Mouse (Mus musculus): ENCODE measurements at regions not wholly inside any gene's neighbourhood (a gene's known extent, or its start where the extent isn't known, plus 50 kb on each side); places are given as distances from the start of the nearest gene placed in this dataset.
A peak's percentile ranks its signal among the peaks of the same experiment; 100 is the strongest.

- no peak for DNase-seq
- Histone ChIP-seq H3K4me3 (replicated peaks; ENCODE audit: extremely low read depth, low read depth, low read length) (no peak overlapping the region), H3K4me1 (ENCODE audit: control insufficient read depth, insufficient read depth, low read length) (no peaks in the 10 kb centered on the region)
- 68% methylated on average over 15 of the region's 15 CpGs for WGBS
- TF ChIP-seq CTCF (IDR thresholded peaks at IDR 0.05; ENCODE audit: insufficient read depth, low read length): no peak
- TF ChIP-seq POLR2A (IDR thresholded peaks at IDR 0.05; ENCODE audit: borderline replicate concordance, extremely low read depth, low read depth, low read length): no peak
Measured at GRCm38 (mm10) chr5:149338016-149338696, 73.4 kb upstream of the Medag start.

- Histone ChIP-seq H3K4me1 (ENCODE audit: control insufficient read depth, insufficient read depth, low read length) (no peaks in the 10 kb centered on the region), H3K4me3 (replicated peaks; ENCODE audit: extremely low read depth, low read depth, low read length) (no peak overlapping the region)
- WGBS: 70% methylated on average over 5 of the region's 5 CpGs
- no peak for DNase-seq
- TF ChIP-seq CTCF (IDR thresholded peaks at IDR 0.05; ENCODE audit: insufficient read depth, low read length) (no peak), POLR2A (IDR thresholded peaks at IDR 0.05; ENCODE audit: borderline replicate concordance, extremely low read depth, low read depth, low read length) (no peak)
Measured at GRCm38 (mm10) chr5:149338697-149339078, 72.9 kb upstream of the Medag start.

GRCm38 (mm10) chr5:149340361-149340760 is 71.2 kb upstream of the Medag start:
- 66% methylated on average over 7 of the region's 7 CpGs for WGBS
- Histone ChIP-seq H3K4me1 (ENCODE audit: control insufficient read depth, insufficient read depth, low read length) (no peaks in the 10 kb centered on the region), H3K4me3 (replicated peaks; ENCODE audit: extremely low read depth, low read depth, low read length) (no peak overlapping the region)
- DNase-seq: no peak
- TF ChIP-seq POLR2A (IDR thresholded peaks at IDR 0.05; ENCODE audit: borderline replicate concordance, extremely low read depth, low read depth, low read length) (no peak), CTCF (IDR thresholded peaks at IDR 0.05; ENCODE audit: insufficient read depth, low read length) (no peak)

- no peaks in the 10 kb centered on the region for H3K4me1 ChIP-seq (ENCODE audit: control insufficient read depth, insufficient read depth, low read length)
- H3K4me3 ChIP-seq (replicated peaks; ENCODE audit: extremely low read depth, low read depth, low read length): no peak overlapping the region
- DNase-seq: no peak
- WGBS: 67% methylated on average over 6 of the region's 6 CpGs
- TF ChIP-seq POLR2A (IDR thresholded peaks at IDR 0.05; ENCODE audit: borderline replicate concordance, extremely low read depth, low read depth, low read length): no peak
- no peak for TF ChIP-seq CTCF (IDR thresholded peaks at IDR 0.05; ENCODE audit: insufficient read depth, low read length)
Measured at GRCm38 (mm10) chr5:149341461-149341860, 70.1 kb upstream of the Medag start.

GRCm38 (mm10) chr5:149343610-149344527 is 67.7 kb upstream of the Medag start:
- TF ChIP-seq POLR2A (IDR thresholded peaks at IDR 0.05; ENCODE audit: borderline replicate concordance, extremely low read depth, low read depth, low read length) (no peak), CTCF (IDR thresholded peaks at IDR 0.05; ENCODE audit: insufficient read depth, low read length) (no peak)
- no peaks in the 10 kb centered on the region for H3K4me1 ChIP-seq (ENCODE audit: control insufficient read depth, insufficient read depth, low read length)
- no peak overlapping the region for H3K4me3 ChIP-seq (replicated peaks; ENCODE audit: extremely low read depth, low read depth, low read length)
- 75% methylated on average over 21 of the region's 21 CpGs for WGBS
- no peak for DNase-seq

GRCm38 (mm10) chr5:149344528-149344855 is 67.1 kb upstream of the Medag start:
- no peaks in the 10 kb centered on the region for H3K4me1 ChIP-seq (ENCODE audit: control insufficient read depth, insufficient read depth, low read length)
- DNase-seq: no peak
- WGBS: 78% methylated on average over 4 of the region's 4 CpGs
- TF ChIP-seq POLR2A (IDR thresholded peaks at IDR 0.05; ENCODE audit: borderline replicate concordance, extremely low read depth, low read depth, low read length) (no peak), CTCF (IDR thresholded peaks at IDR 0.05; ENCODE audit: insufficient read depth, low read length) (no peak)
- no peak overlapping the region for H3K4me3 ChIP-seq (replicated peaks; ENCODE audit: extremely low read depth, low read depth, low read length)

- 83% methylated on average over 6 of the region's 6 CpGs for WGBS
- TF ChIP-seq CTCF (IDR thresholded peaks at IDR 0.05; ENCODE audit: insufficient read depth, low read length): no peak
- TF ChIP-seq POLR2A (IDR thresholded peaks at IDR 0.05; ENCODE audit: borderline replicate concordance, extremely low read depth, low read depth, low read length): no peak
- no peak for DNase-seq
- H3K4me1 ChIP-seq (ENCODE audit: control insufficient read depth, insufficient read depth, low read length): no peaks in the 10 kb centered on the region
- H3K4me3 ChIP-seq (replicated peaks; ENCODE audit: extremely low read depth, low read depth, low read length): no peak overlapping the region
Measured at GRCm38 (mm10) chr5:149345161-149345560, 66.4 kb upstream of the Medag start.

GRCm38 (mm10) chr5:149349685-149350084 is 61.9 kb upstream of the Medag start:
- DNase-seq: no peak
- WGBS: 74% methylated on average over 8 of the region's 8 CpGs
- TF ChIP-seq POLR2A (IDR thresholded peaks at IDR 0.05; ENCODE audit: borderline replicate concordance, extremely low read depth, low read depth, low read length) (no peak), CTCF (IDR thresholded peaks at IDR 0.05; ENCODE audit: insufficient read depth, low read length) (no peak)
- no peak overlapping the region for H3K4me3 ChIP-seq (replicated peaks; ENCODE audit: extremely low read depth, low read depth, low read length)
- H3K4me1 ChIP-seq (ENCODE audit: control insufficient read depth, insufficient read depth, low read length): 0 out of 2 replicates have a peak, but pooled peaks cover 2% of the 10 kb centered on the region

- WGBS: 24% methylated on average over 14 of the region's 14 CpGs
- H3K4me3 ChIP-seq (replicated peaks; ENCODE audit: extremely low read depth, low read depth, low read length): no peak overlapping the region
- TF ChIP-seq CTCF (IDR thresholded peaks at IDR 0.05; ENCODE audit: insufficient read depth, low read length) (no peak), POLR2A (IDR thresholded peaks at IDR 0.05; ENCODE audit: borderline replicate concordance, extremely low read depth, low read depth, low read length) (no peak)
- peak; percentile 28 for DNase-seq
- H3K4me1 ChIP-seq (ENCODE audit: control insufficient read depth, insufficient read depth, low read length): 0 out of 2 replicates have a peak, but pooled peaks cover 2% of the 10 kb centered on the region
Measured at GRCm38 (mm10) chr5:149353039-149353655, 58.4 kb upstream of the Medag start.

All from lung, adult 2 months (tissue).